Mouse (Mus musculus) MEL (cell line): ENCODE measurements around the gene Mog.
"Not testable (repeated sequence)": the region's sequence is repeated elsewhere in the genome, so short reads cannot be mapped to it uniquely, and the experiment has no call there.

Experiments used
- CTCF ChIP-seq, 3 experiments: IDR thresholded peaks in 2 of 3; conservative IDR thresholded peaks in 1 of 3; 2 replicates each; pipeline ENCODE4 v1.5.1; 2011 to 2012; ENCODE audit warnings: low read length in 3 of 3, low read depth in 2 of 3, mild to moderate bottlenecking in 2 of 3, improper control_type of control experiment in 1 of 3, inconsistent platforms in 1 of 3, mixed read lengths in 1 of 3, moderate library complexity in 1 of 3; ENCODE audit not compliant: control insufficient read depth in 1 of 3, insufficient read depth in 1 of 3, poor library complexity in 1 of 3, severe bottlenecking in 1 of 3
- POLR2A ChIP-seq, 2 experiments: IDR thresholded peaks; 2 replicates each; pipeline ENCODE4 v1.6.1; 2011 to 2012; ENCODE audit warnings: low read length in 2 of 2, mild to moderate bottlenecking in 2 of 2, control low read depth in 1 of 2, improper control_type of control experiment in 1 of 2, low read depth in 1 of 2, moderate library complexity in 1 of 2; ENCODE audit not compliant: control insufficient read depth in 1 of 2, insufficient read depth in 1 of 2, poor library complexity in 1 of 2
- POLR2AphosphoS5 ChIP-seq: IDR thresholded peaks from 2 replicates; pipeline ENCODE4 v1.6.1; 2012; ENCODE audit warnings: low read depth, borderline replicate concordance, mild to moderate bottlenecking, inconsistent platforms, low read length, moderate library complexity, mixed read lengths
- TAL1 ChIP-seq: IDR thresholded peaks from 2 replicates; pipeline ENCODE4 v1.6.1; 2012; ENCODE audit warnings: mild to moderate bottlenecking, inconsistent platforms, low read length, moderate library complexity, mixed read lengths
- ZNF384 ChIP-seq: IDR thresholded peaks from 2 replicates; pipeline ENCODE4 v1.6.1; 2012; ENCODE audit warnings: low read depth, mild to moderate bottlenecking, inconsistent platforms, low read length, improper control_type of control experiment

- TF ChIP-seq TAL1; ZNF384; POLR2AphosphoS5; CTCF (IDR thresholded peaks at IDR 0.05 in 2 of 3, conservative IDR thresholded peaks at IDR 0.05 in 1 of 3; ENCODE audit: control insufficient read depth in 1 of 3, insufficient read depth in 1 of 3, low read depth in 2 of 3, low read length in 3 of 3, poor library complexity in 1 of 3, severe bottlenecking in 1 of 3); POLR2A (IDR thresholded peaks at IDR 0.05; ENCODE audit: control insufficient read depth in 1 of 2, insufficient read depth in 1 of 2, low read depth in 1 of 2, low read length in 2 of 2, poor library complexity in 1 of 2): not testable (repeated sequence)
These were observed 32.6 kb downstream of the Mog start for GRCm38 (mm10) chr17:36990630-36991029.
